Mouse (Mus musculus) effector memory CD4-positive, alpha-beta T cell, adult 7 months (primary cell): Measurements from ENCODE around the gene Ap3b2. TPM values are rescaled to one million over a fixed set of nuclear protein-coding genes. Genes with fewer than 3 reads are reported as not detected.

ENCODE experiments used
- polyA plus RNA-seq: library from polyadenylated mRNA; unstranded; fragments of 100-300 nt; shearing (Covaris generic); gene quantifications from one replicate; pipeline ENCODE4 v1.2.1, GENCODE M21; 2017

Gene Ap3b2
- polyA plus RNA-seq = 0.48 TPM

DNA sequence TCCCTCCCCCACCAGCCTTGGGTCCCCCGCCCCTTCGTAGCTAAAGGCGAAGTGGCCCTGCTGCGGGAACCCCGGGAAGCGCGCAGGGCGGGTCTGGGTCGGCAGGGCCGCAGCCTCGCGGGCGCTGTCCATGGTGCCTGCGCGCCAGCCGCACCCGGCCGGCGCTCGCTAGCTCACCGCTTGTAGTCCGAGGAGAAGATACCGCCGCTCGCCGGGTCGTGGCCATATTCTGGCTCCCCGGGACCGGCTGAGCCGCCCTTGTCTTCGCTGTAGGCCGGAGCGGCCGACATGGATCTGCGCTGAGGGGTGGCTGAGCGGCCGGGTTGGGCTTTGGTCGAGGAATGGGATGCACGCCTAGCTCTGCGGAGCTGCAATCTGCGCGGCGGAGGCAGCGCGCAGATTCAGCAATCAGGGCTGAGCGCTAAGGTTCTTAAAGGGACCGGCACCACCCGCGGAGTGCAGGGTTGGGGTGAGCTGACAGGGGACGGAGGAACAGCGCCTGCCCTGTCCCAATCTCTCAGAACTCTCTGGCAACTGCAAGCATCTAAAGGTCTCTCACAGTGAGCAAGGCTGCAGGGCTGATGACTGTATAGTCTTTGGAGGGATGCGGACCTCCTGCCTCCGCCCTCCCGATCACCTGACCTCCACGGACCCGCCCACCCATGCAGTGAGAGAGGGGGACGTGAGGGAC lies at the start of gene Ap3b2:
Ap3b2 (minus strand) TSS at position 595 of the 691 bp plus-strand sequence.

DNA sequence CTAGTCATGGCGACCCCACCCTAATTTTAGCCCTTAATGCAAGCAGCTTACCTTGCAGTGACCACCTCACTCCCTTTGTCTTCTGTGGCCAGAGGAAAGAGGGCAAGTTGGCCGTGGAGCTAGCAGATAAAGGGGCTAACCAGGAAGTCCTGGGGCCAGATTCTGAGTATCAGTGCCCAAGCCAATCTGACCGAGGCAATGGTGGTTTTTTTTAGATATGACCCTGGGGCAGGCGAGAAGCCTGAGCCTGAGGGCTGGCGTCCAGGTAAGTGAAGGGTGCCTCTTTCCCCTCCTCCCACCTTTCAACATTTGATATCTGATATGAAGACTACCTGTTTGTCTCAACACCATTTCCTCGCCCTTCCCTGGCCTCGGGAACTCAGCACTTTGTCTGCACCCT lies 4.5 kb upstream of the Ap3b2 start, which contains the start of gene BC048679:
BC048679 (minus strand) TSS at position 101 of the 400 bp plus-strand sequence.

DNA sequence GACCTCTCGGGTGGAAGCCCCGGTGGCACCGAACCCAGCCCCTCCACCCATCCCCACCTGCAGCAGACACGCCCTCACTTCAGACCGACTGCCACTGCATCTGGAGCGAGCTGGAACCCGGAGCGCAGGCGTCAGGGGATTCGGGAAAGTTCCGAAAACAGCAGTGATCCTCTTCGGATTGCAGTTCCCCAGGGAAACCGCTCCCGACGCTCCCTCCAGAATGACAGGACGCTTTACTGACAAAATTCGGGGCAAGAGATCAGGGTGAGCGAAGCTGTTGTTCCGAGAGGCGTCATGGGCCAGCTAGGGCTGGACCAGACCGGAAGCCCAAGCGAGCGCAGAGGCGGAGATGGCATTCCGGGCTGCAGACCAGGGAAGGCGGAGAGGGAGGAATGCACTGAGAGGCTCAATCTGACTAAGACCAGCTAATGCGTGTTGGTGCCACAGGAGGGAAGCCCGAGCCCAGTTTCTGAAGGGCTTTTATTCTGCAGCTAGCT lies 38.5 kb downstream of the Ap3b2 start, which contains the start of gene Cpeb1:
Cpeb1 (minus strand) TSS at position 311 of the 497 bp plus-strand sequence.

Other genes starting within 250 kb of the Ap3b2 start
- 492 TPM for gene Rps17, start 148.7 kb downstream of the Ap3b2 start, polyA plus RNA-seq
- gene Cpeb1, start 38.5 kb downstream of the Ap3b2 start, polyA plus RNA-seq = 0.40 TPM
- not detected for gene BC048679, start 4.4 kb upstream of the Ap3b2 start, polyA plus RNA-seq
- gene Fsd2, start 73.0 kb upstream of the Ap3b2 start, polyA plus RNA-seq = 0.84 TPM
- gene Whamm, start 77.3 kb upstream of the Ap3b2 start, polyA plus RNA-seq = 35.3 TPM
- gene Homer2, start 213.6 kb upstream of the Ap3b2 start, polyA plus RNA-seq = 1.2 TPM